ENCODE assay signal across 9 mouse cellular contexts in genomic region chr14:55788256-55789050, GRCm38 (mm10). TPM values are rescaled to one million over a fixed set of nuclear protein-coding genes. Genes with fewer than 3 reads are reported as not detected.
DNase-seq lines count a peak whose midpoint lies in the region; ATAC-seq and TF ChIP-seq lines count a peak whose summit lies in the region.
"Had no signal": no experiment of that assay in that cellular context is flagged by ENCODE, and none has a peak within 500 bp of the region (broad histone marks: within the 10 kb centered on the region; RNA-seq: fewer than 3 reads in every experiment).

Gene Ripk3 (minus strand): TSS chr14:55788865.

- H3K27me3 ChIP-seq in heart, embryonic 12.5 days (replicated peaks), result peaks cover 57% of the 10 kb centered on the region
- H3K27me3 ChIP-seq in kidney, postnatal 0 days (ENCODE audit: insufficient read depth, low read length), result no peaks in the 10 kb centered on the region; the same call in 1 of the 2 replicates
- no peaks in the 10 kb centered on the region; the same call in 1 of the 2 replicates for H3K27me3 ChIP-seq in cerebellum, adult 2 months (ENCODE audit: control insufficient read depth, insufficient read depth, low read length)

- H3K4me2 ChIP-seq in heart, embryonic 12.5 days, result peak within 1 kb of the TSS; percentile 73
- peak within 1 kb of the TSS; percentile 58 for H3K4me2 ChIP-seq in kidney, postnatal 0 days (ENCODE audit: low read length)

- no peak for TF ChIP-seq POLR2A in cerebellum, adult 2 months (IDR thresholded peaks at IDR 0.05; ENCODE audit: borderline replicate concordance, insufficient read depth, low read length)

- H3K9ac ChIP-seq in heart, embryonic 12.5 days, result peak within 1 kb of the TSS; percentile 45
- H3K9ac ChIP-seq in kidney, postnatal 0 days (ENCODE audit: low read depth, low read length), result peak within 1 kb of the TSS; percentile 32; the same call in 1 of the 2 replicates

- H3K36me3 ChIP-seq in heart, embryonic 12.5 days, result no peaks in the 10 kb centered on the region
- no peaks in the 10 kb centered on the region for H3K36me3 ChIP-seq in kidney, postnatal 0 days (ENCODE audit: insufficient read depth, low read length)

- WGBS in heart, embryonic 12.5 days, result 2% methylated on average over 40 of the region's 40 CpGs
- WGBS in kidney, postnatal 0 days, result 4% methylated on average over 40 of the region's 40 CpGs
- WGBS in cerebellum, adult 2 months, result 7% methylated on average over 40 of the region's 40 CpGs

- H3K4me3 ChIP-seq in heart, embryonic 12.5 days, result peak within 1 kb of the TSS; percentile 44
- H3K4me3 ChIP-seq in kidney, postnatal 0 days (replicated peaks; ENCODE audit: low read depth, low read length), result peak within 1 kb of the TSS; percentile 25
- H3K4me3 ChIP-seq in cerebellum, adult 2 months (replicated peaks; ENCODE audit: insufficient read depth, low read depth, low read length), result no peak within 1 kb of the TSS

- H3K9me3 ChIP-seq in heart, embryonic 12.5 days (replicated peaks), result no peaks in the 10 kb centered on the region
- H3K9me3 ChIP-seq in kidney, postnatal 0 days (replicated peaks; ENCODE audit: low read length), result no peaks in the 10 kb centered on the region

- no peak for ATAC-seq in heart, embryonic 12.5 days (ENCODE audit: insufficient number of reproducible peaks, low FRiP score)
- ATAC-seq in kidney, postnatal 0 days (replicated peaks; ENCODE audit: low FRiP score, low read depth), result peak; percentile 25; the same call in 1 of the 2 replicates
- ATAC-seq: Patski had no signal

- peak; percentile 43 for DNase-seq in embryo, embryonic 10.5 days (ENCODE audit: low spot score)
- DNase-seq in embryo, embryonic 10 days (ENCODE audit: low spot score), result no peak
- DNase-seq in c-Kit-positive CD71-positive TER-119-positive erythroid progenitor cells, embryonic 14.5 days (ENCODE audit: low spot score), result peak; percentile 54
- DNase-seq in kidney, postnatal 0 days (ENCODE audit: low spot score), result peak; percentile 68
- DNase-seq in lung, postnatal 36 days, result peak; percentile 82
- DNase-seq in spleen, postnatal 4 days (ENCODE audit: low spot score in 2 of 2), result peak; percentile 55 to 72
- DNase-seq in cerebellum, adult 2 months, result no peak

- H3K27ac ChIP-seq in heart, embryonic 12.5 days (ENCODE audit: poor library complexity, severe bottlenecking), result no peak within 1 kb of the TSS
- H3K27ac ChIP-seq in kidney, postnatal 0 days, result no peak within 1 kb of the TSS
- no peak within 1 kb of the TSS for H3K27ac ChIP-seq in cerebellum, adult 2 months (ENCODE audit: insufficient read depth, low read length)

- H3K4me1 ChIP-seq in heart, embryonic 12.5 days (replicated peaks), result peaks cover 24% of the 10 kb centered on the region
- peaks cover 8% of the 10 kb centered on the region; the same call in 1 of the 2 replicates for H3K4me1 ChIP-seq in kidney, postnatal 0 days (replicated peaks; ENCODE audit: insufficient read depth, low read length)
- H3K4me1 ChIP-seq in cerebellum, adult 2 months (ENCODE audit: control insufficient read depth, insufficient read depth, low read length), result no peaks in the 10 kb centered on the region

- no peak; the same call in 1 of the 2 replicates for TF ChIP-seq CTCF in kidney, postnatal 0 days (IDR thresholded peaks at IDR 0.05; ENCODE audit: low read depth)
- no peak for TF ChIP-seq CTCF in cerebellum, adult 2 months (IDR thresholded peaks at IDR 0.05; ENCODE audit: borderline replicate concordance, insufficient read depth, low read depth, low read length)

RNA-seq across cellular contexts. Expression of gene Ripk3, which starts in this region (rescaled TPM):
- polyA plus RNA-seq in heart, embryonic 12.5 days (2016; fragmentation: Nextera tagmentation; extraction: Ambion mirVana), result 19.7 and 20.3 TPM in 2 replicates
- 20.4 and 24.7 TPM in 2 replicates for polyA plus RNA-seq in kidney, postnatal 0 days (2015; fragmentation: Nextera tagmentation; extraction: Ambion mirVana)
- 0.39 and 0.60 TPM in 2 replicates for polyA plus RNA-seq in cerebellum, adult 2 months (2012; rRNA removed)

Comparison
In these comparisons a context has a peak if more than half of its experiments do, and no peak if none do; other contexts are left out.
1. RNA of gene Ripk3 (polyA plus RNA-seq): 20.4 to 24.7 TPM in kidney, postnatal 0 days and 19.7 to 20.3 TPM in heart, embryonic 12.5 days; 0.39 to 0.60 TPM in cerebellum, adult 2 months; every median in the first group is over 10 times any median in the second.
2. DNase-seq: peak in embryo, embryonic 10.5 days (single experiment), c-Kit-positive CD71-positive TER-119-positive erythroid progenitor cells, embryonic 14.5 days (single experiment), kidney, postnatal 0 days (single experiment), lung, postnatal 36 days (single experiment) and spleen, postnatal 4 days (2 of 2); none in embryo, embryonic 10 days (single experiment) and cerebellum, adult 2 months (0 of 2).